Mouse (Mus musculus): ENCODE measurements around the gene Serac1. TPM values are rescaled to one million over a fixed set of nuclear protein-coding genes. Genes with fewer than 3 reads are reported as not detected.
"Not testable (repeated sequence)": the region's sequence is repeated elsewhere in the genome, so short reads cannot be mapped to it uniquely, and the experiment has no call there.

The Serac1 gene
- total RNA-seq, 2 experiments from 2014 or later = 7.0 to 8.8 TPM

DNA sequence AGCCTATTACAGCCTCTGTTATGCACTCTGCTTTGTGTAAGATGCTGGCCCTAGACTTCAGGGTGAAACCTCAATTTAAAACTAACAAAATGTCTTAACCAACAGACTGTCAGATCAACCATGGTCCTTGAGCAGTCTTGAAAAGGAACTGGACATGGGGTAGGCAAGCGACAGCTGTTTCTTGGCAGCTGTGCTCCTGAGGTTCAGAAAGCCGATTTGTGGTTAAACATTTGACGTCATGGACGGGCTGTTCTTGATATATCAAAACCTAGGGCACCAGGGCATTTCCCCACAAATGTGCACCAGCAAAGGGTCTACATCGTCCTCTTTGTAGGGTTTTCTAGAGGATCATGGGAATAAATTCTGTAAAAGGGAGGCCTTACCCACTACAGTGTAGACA is 16.0 kb downstream of the Serac1 start:
- no peak for DNase-seq

GRCm38 (mm10) chr17:6062793-6063192 is 16.7 kb downstream of the Serac1 start:
- peak; percentile 38 for DNase-seq

GRCm38 (mm10) chr17:6054934-6055355 is 24.6 kb downstream of the Serac1 start:
- peak; percentile 70 for DNase-seq

GRCm38 (mm10) chr17:6052801-6053200 is 26.7 kb downstream of the Serac1 start:
- no peak for DNase-seq

DNA sequence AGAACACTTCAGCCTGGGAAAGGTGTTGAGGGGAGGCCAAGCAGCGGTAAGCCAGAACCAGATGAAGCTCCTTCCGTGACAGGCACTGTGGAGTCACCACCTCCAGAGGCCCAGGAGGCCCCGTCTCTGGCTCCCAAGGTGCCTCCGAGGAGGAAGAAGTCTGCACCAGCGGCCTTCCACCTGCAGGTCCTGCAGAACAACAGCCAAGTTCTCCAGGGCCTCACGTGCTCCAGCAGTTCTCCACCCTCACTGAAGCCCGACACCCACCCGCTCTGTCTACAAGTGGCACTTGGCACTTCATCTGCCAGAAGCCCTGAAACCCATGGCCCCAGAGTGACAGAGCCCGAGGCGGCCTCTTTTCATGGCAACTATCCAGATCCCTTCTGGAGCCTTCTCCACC is 42.0 kb downstream of the Serac1 start:
- DNase-seq = peak; percentile 62

DNA sequence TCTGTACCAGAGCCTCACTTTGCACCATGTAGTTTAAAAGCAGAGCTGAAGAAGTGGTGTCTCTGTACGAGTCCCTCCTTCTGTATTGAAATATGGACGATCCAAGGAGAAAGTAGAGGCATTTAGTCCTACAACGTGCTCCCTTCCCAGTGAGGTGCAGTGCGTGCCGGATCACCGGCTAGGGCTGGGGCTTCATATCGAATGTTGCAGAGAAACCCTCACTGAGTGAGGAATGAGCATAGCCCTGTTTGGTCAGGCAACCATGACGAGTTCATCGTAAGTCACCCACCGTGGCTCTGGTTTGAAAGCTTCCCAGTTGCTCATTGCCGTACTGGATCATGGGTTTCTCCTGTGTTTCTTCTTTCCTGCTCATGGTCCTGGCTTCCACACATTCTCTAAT is 42.7 kb downstream of the Serac1 start:
- DNase-seq = no peak

GRCm38 (mm10) chr17:6036458-6036857 is 43.1 kb downstream of the Serac1 start:
- no peak for DNase-seq

DNA sequence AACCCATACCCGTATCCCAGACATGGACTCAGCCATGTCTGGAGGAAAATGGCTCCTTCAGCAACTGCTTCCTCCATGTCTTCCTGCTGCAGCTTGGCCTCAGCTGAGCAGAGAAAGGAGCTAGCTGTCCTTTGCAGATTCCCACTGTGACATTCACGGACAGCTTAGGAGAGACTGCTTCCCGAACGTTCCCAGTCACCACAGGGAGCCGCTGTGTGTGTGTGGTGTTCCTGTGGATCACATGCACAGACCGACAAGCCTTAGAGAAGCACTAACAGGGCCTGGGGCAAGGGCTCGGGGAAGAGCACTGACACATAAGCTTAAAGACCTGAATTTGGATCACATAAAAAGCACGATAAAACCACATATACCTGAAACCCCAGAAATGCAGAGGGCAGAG is 43.9 kb downstream of the Serac1 start:
- no peak for DNase-seq

DNA sequence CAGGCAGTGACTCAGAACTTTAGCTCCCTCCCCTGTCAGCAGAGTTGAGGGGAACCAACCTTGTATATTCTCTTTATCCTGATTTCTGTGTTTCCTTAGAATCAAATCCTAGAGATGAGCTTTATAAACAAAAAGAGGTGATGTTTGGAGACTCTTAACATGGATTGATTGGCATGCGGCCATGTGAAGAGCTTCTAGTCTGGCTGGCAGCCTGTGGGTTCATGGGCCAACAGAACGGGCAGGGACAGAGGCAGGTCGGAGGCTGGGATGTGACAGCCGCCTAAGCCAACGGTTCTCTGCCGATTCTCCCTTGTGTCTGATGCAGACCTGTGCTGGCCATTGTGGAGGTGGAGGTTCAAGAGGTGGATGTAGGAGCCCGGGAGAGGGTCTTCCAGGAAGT is 53.7 kb downstream of the Serac1 start:
- DNase-seq = no peak

DNA sequence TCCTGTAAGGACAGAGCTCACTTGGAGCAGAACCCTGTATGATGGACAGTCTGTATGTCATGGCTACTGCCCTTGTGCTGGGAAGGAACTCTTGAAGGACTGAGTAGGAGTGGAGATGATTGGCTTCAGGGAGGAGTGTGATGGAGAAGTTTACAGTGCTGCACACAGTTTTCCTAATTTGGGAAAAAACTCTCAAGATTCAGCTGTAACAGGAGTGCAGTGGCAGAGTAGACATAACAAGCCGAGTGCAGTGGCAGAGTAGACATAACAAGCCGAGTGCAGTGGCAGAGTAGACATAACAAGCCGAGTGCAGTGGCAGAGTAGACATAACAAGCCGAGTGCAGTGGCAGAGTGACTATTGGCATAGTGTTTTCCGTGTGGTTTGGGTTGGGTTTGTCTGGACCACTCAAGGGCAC is 58.2 kb downstream of the Serac1 start:
- not testable (repeated sequence) for DNase-seq

DNA sequence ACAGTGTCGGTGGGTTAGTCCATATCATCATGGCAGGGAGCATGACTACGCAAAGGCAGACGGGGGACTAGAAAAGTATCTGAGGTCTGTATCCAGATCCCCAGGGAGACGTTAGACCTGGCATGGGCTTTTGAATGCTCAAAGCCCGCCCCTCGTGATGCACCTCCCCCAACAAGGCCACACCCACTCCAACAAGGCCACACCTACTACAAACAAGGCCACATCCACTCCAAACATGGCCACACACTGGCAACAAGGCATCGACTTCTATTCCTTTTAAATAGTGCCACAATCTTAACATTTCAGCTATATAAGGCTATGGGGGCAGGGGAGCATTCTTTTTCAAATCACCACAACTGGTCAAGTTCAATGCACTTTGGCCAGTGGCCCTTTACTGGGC is 58.9 kb downstream of the Serac1 start:
- DNase-seq = peak; percentile 27

GRCm38 (mm10) chr17:6019776-6020175 is 59.8 kb downstream of the Serac1 start:
- peak; percentile 74 for DNase-seq

DNA sequence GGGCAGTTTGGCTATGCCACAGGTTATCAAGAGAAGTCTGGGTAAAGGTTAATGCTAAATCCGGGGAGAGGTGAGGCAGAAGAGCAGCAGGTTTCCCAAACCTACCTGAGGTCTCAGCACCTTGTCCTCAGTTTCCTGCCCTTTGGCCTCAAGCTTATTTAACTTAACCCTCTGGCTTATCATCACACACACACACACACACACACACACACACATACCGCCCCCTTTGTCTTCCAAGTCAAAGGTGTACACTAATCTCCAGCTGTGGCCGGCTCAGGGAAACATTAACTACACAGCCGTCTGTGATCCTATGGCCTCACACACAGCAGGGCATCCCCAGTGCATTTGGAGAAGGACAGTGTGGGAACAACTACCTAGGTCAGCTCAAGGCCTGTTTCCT is 61.2 kb downstream of the Serac1 start:
- no peak for DNase-seq

DNA sequence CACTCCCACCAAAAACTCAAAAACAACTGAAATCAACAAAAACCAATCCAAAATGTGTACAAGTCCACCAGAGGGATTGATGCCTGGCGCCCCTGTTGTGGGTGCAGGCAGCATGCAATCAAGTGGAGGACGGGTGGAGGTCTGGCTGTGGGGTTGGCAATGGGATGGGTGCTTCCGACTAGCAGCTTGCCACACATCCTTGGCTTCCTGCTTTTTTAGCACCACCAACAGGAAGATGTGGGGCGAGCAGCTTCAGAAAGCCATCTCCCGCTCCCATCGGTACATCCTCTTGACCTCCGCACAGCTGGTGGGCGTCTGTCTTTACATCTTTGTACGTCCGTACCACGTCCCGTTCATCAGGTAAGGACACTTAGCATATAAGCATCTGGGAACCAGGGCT is 62.3 kb downstream of the Serac1 start:
- peak; percentile 26 for DNase-seq

- DNase-seq = peak; percentile 58
Observed at GRCm38 (mm10) chr17:6016213-6016780, 63.2 kb downstream of the Serac1 start.

DNA sequence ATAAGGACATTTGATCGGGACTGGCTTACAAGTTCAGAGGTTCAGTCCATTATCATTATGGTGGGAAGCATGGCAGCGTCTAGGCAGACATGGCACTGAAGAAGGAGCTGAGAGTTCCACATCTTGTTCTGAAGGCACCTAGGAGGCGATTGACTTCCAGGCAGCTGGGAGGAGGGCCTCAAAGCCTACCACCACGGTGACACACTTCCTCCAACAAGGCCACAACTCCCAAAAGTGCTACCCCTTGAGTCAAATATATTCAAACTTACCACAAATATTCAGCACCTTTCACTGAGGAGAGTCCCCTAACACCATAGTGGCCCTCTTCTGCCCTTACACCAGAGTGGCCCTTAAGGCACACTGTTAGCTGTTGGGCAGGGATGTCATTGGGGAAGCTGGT is 64.6 kb downstream of the Serac1 start:
- DNase-seq = no peak

DNA sequence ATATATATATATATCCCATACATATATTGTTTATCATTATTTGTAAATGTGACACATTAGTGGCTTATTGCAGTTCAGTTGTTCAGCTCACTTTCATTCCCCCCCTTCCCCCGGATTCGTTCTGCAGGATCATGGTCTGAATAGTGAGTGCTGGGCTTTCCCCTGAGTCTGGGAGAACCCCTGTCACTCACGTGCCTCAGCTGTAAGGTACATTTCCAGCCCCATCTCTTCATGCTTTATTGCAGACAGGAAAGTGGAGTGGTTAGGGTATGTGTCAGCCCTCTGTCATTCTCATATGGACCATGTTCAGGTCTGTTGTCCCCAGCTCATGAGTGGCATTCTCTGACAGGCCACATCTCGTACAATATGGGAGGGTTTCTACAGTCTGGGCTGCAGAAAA is 66.5 kb downstream of the Serac1 start:
- no peak for DNase-seq

GRCm38 (mm10) chr17:6009606-6010005 is 69.9 kb downstream of the Serac1 start:
- no peak for DNase-seq

GRCm38 (mm10) chr17:6008590-6008989 is 71.0 kb downstream of the Serac1 start:
- DNase-seq = no peak

GRCm38 (mm10) chr17:6007902-6008301 is 71.6 kb downstream of the Serac1 start:
- no peak for DNase-seq

DNA sequence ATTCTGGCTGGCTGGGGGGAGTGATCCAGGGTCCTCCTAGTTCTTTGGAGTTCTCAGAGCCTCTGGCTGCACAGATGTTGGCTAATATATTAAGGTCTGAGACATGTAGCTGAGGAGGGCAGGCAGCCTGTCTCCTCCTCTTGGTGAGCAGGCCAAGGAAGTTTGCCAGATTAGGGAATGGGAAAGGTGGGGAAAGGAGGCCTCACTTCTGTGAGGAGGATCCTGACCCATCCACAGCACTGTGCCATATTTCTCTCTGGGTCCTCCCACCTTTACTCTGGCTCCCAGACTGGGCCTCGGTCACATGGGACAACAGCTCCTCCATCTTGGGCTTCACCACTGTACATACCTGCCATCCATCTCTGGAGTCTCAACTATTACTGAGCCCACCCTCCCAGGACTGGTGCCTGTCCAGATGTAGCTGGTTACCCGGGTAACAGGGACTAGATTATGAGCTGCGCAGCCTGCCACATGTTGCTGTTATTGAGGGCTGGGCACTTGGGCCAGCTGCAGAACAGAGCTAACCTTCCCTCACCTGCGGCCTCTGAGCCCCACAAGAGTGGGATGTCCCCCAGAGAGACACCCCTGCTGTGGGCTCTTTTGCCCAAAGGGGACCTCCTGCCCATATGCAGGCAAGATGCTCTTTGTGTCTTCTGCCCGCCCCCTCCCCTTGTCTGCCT is 72.3 kb downstream of the Serac1 start:
- no peak for DNase-seq

DNA sequence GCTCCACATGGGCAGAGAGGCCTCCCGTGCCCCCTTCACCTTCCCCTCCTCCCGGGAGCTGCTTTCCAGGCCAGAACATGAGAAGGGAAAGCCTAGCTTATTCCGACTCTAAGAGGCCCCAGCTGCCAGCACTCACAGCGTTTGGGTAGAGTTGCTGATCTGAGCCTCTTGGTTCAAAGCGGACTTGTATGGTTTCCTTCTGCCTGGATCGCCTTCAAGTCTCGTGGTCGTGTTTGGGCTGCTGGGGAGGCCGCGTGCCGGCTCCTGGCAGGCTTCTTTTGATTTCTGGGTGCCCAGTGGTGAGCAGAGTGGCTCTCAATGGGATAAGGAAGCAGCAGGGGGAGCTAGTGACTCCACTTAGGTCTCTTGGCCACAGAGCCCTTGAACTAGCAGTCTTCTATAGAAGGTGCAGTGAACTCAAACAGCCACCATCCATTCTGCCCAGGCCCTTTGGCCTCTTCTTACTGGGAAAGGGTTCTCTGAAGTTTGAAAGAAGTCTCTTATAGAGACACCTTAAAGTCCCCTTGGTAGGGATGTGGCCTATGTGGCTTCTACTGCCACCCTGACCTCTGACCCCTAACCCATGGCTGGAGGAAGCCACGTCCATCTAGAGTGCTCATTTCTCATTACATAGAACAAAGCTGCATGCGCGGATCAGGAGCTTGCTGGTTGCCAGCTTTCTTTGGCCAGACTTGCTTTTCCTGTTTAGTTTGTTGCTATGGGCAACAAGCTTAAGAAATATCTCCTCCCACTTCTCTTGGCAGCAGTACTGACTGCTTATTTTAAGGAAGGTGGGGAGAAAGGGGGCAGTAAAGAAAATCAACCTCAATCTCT is 73.7 kb downstream of the Serac1 start:
- peak; percentile 73 for DNase-seq

- no peak for DNase-seq
Observed at GRCm38 (mm10) chr17:6005246-6005637, 74.3 kb downstream of the Serac1 start.

DNA sequence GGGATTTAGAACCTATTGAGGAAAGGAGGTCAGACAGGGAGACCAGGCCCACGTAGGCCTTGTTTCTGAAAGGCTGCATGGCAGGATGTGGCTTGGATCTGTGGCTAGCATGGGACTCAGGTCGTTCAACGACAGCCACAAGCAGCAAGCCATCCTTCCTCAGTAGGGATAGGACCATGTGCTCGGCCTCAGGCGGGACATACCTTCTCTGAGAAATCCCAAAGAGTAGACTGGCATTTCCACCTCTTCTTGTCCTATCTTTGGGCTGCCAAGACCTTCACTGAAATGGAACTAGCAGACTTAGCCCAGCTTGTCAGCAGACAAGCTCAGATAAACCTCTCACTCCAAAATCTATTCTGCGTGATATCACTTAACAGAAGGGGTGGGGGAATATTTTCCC is 75.9 kb downstream of the Serac1 start:
- DNase-seq = no peak

All from heart, postnatal 4 days (tissue).